Mouse (Mus musculus) right cerebral cortex, postnatal 10 days (tissue): Measurements from ENCODE around the gene Hba-a2.

Experiments used
- DNase-seq, 2 experiments: peaks; one replicate each; pipeline ENCODE4 v3.0.0; 2021; ENCODE audit warnings: low spot score in 2 of 2

Hba-a2 gene

DNA sequence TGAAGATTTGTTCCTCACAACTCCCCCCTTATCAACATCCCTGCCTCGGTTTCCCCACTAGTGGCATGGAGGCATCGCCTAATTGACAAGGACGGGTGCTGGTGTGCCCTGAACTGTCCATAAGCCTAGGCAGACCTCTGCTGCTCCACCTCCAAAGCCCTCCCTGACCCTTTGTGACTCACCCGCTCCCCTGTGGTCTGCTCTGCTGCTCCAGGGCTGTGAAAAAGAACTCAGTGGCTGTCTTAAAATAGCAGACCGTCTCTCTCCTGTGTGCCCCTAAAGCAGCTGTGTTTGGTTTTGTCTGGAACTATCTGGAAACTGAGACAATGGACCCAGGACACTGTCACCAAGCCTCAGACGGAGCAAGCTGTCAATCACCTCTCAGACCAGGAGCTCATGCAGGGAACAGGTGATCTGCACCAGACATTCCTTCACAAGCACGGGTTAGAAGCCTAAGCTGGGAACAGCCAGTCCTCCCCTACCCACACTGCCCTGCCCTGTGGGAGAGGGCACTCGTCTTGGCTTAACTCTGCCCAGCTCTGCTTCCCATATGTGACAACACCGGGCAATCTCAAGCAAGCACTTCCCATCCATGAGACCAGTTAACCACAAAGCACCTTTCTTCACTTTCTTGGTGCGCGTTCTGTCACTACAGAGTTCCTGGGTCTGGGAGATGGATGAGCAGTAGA is 24.4 kb downstream of the Hba-a2 start:
- DNase-seq: no peak

DNA sequence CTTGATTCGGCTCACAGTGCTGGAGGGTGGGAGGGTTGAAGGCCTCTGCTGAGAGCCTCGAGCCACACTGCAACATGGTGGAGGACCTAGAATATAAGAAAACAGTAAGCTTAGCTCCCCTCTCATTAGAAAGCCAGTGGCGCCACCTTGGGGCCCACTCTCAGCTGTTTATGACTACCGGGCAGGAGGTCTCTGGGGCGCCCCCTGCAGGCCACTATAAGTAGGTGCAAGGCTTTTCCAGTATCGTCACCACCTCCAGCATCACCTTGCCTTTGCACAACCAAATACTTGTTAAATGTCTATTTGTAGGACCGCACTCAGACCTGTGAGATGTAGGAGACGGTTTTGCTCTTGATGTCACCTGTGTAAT is 24.9 kb downstream of the Hba-a2 start:
- peak; percentile 58 to 62 for DNase-seq

DNA sequence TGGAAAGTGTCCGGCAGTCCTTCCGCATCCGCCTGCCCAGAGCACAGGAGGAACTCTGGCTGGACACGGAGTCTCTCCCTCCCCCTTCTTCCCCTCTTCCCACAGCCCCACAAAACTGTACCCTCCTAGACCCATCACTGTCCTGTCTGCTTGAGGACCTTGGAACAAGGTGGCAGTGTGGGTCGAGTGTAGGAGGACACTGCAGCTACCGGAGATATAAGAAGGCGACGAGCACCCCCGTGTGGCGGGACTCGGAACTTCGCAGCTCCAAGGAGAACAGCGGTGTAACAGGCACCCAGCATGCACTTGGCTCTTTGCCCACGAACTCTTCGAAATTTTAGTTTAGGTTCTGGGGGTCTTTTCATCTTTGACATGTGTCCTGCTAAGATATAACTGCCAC is 28.3 kb downstream of the Hba-a2 start:
- DNase-seq: peak; percentile 85 to 90

- DNase-seq: no peak
Measured at GRCm38 (mm10) chr11:32331075-32331474, 34.8 kb downstream of the Hba-a2 start.

GRCm38 (mm10) chr11:32331861-32332260 is 35.6 kb downstream of the Hba-a2 start:
- DNase-seq: peak in 1 of 2 experiments; percentile 37

GRCm38 (mm10) chr11:32333235-32333634 is 36.9 kb downstream of the Hba-a2 start:
- DNase-seq: peak in 1 of 2 experiments; percentile 29

GRCm38 (mm10) chr11:32336435-32336907 is 40.2 kb downstream of the Hba-a2 start:
- DNase-seq: no peak

DNA sequence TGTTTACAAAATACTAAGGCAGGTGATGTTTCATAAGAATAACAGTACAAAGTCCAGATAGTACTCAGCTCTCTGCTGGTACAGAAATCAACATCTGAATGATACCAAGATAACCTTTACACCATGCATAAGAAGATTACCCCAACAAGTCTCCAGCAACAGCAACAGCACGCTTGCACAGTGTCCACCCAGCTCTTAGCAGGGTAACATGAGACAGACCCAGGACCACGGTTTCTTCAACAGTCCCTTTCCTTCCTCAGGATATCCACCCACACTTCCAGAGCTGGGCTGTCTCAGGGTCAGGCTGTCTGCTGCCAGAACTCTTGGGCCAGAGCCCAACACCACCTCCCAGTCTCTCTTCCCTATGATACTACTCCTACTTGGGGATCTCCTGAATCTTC is 42.8 kb downstream of the Hba-a2 start:
- no peak for DNase-seq

GRCm38 (mm10) chr11:32340476-32341473 is 44.5 kb downstream of the Hba-a2 start:
- DNase-seq: no peak

DNA sequence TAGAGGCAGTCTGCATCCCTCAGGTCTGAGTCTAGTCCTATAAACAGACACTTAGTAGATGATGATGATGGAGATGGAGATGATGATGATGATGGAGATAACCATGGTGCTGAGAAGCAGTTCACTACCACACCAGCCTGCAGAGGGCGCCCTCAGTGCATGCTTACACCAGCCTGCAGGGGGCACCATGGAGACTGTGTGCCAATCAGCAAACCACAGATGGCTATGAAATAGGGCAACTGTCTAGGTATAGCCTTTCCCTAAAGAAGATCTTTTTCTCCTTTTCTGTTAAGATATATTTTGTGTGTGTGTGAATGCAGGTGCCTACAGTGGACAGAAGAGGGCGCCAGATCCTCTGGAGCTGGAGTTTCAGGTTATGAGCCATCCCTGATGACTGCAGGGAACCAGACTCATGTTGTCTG is 46.5 kb downstream of the Hba-a2 start:
- peak in 1 of 2 experiments; percentile 62 for DNase-seq

DNA sequence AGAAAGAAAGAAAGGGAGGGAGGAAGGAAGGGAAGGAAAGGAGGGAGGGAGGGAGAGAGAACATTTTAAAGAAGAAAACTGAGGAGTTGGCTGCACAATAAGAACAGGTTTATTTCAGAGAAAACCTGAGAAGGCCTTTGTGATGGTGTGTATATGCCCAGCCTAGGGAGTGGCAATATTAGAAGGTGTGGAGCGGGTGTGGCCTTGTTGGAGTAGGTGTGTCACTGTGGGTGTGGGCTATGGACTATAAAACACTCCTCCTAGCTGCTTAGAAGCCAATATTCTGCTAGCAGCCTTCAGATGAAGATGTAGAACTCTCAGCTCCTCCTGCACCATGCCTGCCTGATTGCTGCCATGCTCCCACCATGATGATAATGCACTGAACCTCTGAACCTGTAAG is 47.1 kb downstream of the Hba-a2 start:
- DNase-seq: no peak

DNA sequence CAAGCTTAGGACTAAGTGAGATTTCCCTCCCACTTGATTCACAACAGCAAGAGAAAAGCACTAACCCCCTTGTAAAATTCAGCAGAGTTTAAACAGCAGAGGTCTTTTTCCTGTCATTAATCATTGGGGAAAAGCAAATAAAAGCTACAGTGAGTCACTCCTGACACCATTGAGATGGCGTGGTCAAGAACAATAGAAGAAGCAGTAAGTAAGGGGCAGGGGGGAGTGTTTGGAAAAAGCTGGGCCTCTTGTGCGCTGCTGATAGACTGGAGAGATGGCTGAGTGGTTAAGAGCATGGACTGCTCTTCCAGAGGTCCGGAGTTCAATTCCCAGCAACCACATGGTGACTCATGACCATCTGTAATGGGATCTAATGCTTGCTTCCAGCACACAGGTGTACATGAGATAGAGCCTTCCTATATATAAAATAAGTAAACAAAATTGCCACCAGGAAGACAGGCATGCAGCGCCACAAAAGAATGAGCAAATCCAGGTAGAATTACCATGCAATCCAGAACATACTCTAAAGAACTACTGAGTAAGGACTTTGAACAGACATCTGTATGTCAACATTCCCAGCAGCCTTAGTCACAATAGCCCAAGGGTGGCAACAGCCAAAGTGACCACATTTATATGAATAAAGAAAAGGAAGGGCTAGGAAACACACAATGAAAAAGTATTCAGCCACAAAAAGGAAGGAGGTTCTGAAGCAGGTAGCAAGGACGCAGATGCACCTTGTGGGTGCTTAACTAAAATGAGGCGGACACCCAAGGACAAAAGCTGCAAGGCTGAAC is 49.4 kb downstream of the Hba-a2 start:
- no peak for DNase-seq
